Mouse (Mus musculus): ENCODE data around the gene Cdk5. TPM values are rescaled to one million over a fixed set of nuclear protein-coding genes. Genes with fewer than 3 reads are reported as not detected.

The Cdk5 gene
- total and polyA plus RNA-seq, 2 experiments from 2014 or later, result 87.7 to 158 TPM

DNA sequence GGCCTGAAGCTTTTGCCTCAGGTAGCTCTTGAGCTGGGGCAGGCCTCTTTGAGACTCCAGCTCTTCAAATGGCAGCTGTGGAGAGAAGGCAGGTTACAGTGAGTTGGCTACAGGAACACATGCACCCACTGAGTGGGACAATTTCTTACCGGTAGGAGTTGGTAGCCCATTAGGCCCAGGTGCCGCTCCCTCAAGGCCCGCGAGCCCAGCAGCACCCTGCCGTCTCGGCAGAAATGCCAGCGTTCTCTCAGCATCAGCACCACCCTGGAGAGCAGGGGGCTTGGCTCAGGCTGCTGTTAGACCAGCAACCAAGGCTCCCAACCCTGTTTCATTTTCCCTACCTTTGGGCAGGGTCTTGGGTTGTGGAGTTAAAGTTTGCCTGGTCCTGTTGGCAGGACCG lies 17.9 kb upstream of the Cdk5 start:
- 90% methylated on average over 8 of the region's 8 CpGs for WGBS
- Histone ChIP-seq H3K27ac (no peak overlapping the region), H3K27me3 (ENCODE audit: insufficient read depth, low read length) (no peaks in the 10 kb centered on the region), H3K4me1 (ENCODE audit: insufficient read depth, low read length) (peaks cover 10% of the 10 kb centered on the region), H3K9me3 (ENCODE audit: low read length) (no peaks in the 10 kb centered on the region), H3K4me2 (ENCODE audit: low read depth, low read length) (no peak overlapping the region), H3K4me3 (ENCODE audit: low read length) (no peak overlapping the region), H3K9ac (replicated peaks; ENCODE audit: low read length) (no peak overlapping the region), H3K36me3 (ENCODE audit: insufficient read depth, low read length) (peaks cover 32% of the 10 kb centered on the region)
- ATAC-seq (no peak), DNase-seq (ENCODE audit: low spot score) (no peak)
- TF ChIP-seq CTCF (IDR thresholded peaks at IDR 0.05; ENCODE audit: low read depth), result no peak

DNA sequence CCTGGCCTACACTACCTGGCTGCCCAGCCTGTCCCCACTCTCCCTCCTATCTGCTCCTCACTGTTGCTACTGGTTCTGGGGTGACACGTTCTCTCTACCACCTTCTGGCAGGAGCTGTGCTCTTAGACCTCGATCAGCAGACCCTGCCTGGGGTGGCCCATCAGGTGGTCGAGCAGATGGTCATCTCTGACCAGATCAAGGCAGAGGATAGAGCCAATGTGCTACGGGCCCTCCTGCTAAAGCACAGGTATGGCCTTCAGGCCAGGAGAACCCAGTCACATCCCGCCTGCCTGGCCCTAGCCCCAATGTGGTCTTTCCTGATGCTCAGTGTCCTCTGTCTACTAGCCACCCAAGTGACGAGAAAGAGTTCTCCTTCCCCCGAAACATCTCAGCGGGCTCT lies 10.7 kb upstream of the Cdk5 start:
- no peaks in the 10 kb centered on the region for H3K9me3 ChIP-seq (ENCODE audit: low read length)
- H3K4me1 ChIP-seq (ENCODE audit: insufficient read depth, low read length), result no peaks in the 10 kb centered on the region
- no peak overlapping the region for H3K4me3 ChIP-seq (ENCODE audit: low read length)
- H3K4me2 ChIP-seq (ENCODE audit: low read depth, low read length), result no peak overlapping the region
- peaks cover 30% of the 10 kb centered on the region for H3K36me3 ChIP-seq (ENCODE audit: insufficient read depth, low read length)
- TF ChIP-seq CTCF (IDR thresholded peaks at IDR 0.05; ENCODE audit: low read depth), result no peak
- H3K9ac ChIP-seq (replicated peaks; ENCODE audit: low read length), result no peak overlapping the region
- H3K27ac ChIP-seq, result no peak overlapping the region
- DNase-seq (ENCODE audit: low spot score) (no peak), ATAC-seq (no peak)
- H3K27me3 ChIP-seq (ENCODE audit: insufficient read depth, low read length), result no peaks in the 10 kb centered on the region
- WGBS, result 91% methylated on average over 8 of the region's 8 CpGs

DNA sequence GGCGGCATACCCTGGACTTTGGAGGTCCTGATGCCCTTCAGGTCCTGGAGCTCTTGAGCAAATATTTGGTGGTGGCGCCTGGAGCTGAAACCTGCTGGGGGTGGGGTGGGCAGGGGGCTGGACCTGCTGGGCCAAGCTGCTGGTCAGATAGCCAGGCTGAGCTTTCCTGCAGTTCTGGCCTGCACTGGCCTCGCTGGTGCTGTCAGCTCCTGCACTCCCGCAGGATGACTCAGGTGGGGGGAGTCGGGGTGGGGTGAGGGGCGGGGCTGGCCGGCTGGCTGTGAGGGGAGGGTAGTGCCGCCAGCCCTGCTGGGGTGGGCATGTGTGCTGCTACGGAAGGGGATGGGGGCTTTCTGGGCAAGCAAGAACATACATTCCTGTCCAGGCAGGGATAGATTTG lies 5.3 kb upstream of the Cdk5 start:
- peaks cover 5% of the 10 kb centered on the region; the same call in 1 of the 2 replicates for H3K4me1 ChIP-seq (ENCODE audit: insufficient read depth, low read length)
- H3K36me3 ChIP-seq (ENCODE audit: insufficient read depth, low read length), result peaks cover 26% of the 10 kb centered on the region; the same call in 1 of the 2 replicates
- no peaks in the 10 kb centered on the region for H3K27me3 ChIP-seq (ENCODE audit: insufficient read depth, low read length)
- no peak overlapping the region for H3K4me3 ChIP-seq (ENCODE audit: low read length)
- H3K9me3 ChIP-seq (ENCODE audit: low read length), result no peaks in the 10 kb centered on the region
- no peak for TF ChIP-seq CTCF (IDR thresholded peaks at IDR 0.05; ENCODE audit: low read depth)
- WGBS, result 22% methylated on average over 9 of the region's 9 CpGs
- no peak overlapping the region for H3K27ac ChIP-seq
- ATAC-seq (no peak), DNase-seq (ENCODE audit: low spot score) (no peak)
- H3K4me2 ChIP-seq (ENCODE audit: low read depth, low read length), result peak overlapping the region; percentile 31
- no peak overlapping the region for H3K9ac ChIP-seq (replicated peaks; ENCODE audit: low read length)

DNA sequence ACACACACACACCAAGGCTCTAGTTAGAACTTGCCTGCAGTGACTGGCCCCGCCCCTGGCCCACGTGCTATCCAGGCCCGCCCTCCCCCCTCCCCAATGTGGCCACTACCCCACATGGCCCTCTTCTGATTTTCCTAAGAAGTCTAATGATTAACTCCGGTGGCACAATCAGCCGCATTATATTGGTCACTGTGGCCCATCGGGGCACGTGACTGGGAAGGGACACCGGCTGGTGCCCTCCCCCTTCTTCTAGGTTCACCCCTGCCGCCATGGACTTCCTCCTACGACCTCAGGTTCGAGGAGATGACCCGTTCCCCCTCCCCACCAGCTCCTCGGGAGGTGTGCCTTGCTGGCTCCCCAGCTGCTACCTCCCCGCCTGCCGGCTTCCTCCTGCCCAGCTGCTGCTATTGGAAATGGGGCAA lies 4.7 kb upstream of the Cdk5 start:
- ATAC-seq, result no peak
- peak overlapping the region; percentile 31 for H3K4me2 ChIP-seq (ENCODE audit: low read depth, low read length)
- H3K4me3 ChIP-seq (ENCODE audit: low read length), result no peak overlapping the region
- WGBS, result 12% methylated on average over 15 of the region's 15 CpGs
- DNase-seq (ENCODE audit: low spot score), result no peak
- no peak for TF ChIP-seq CTCF (IDR thresholded peaks at IDR 0.05; ENCODE audit: low read depth)
- H3K9ac ChIP-seq (replicated peaks; ENCODE audit: low read length), result no peak overlapping the region
- no peak overlapping the region for H3K27ac ChIP-seq
- no peaks in the 10 kb centered on the region for H3K9me3 ChIP-seq (ENCODE audit: low read length)
- peaks cover 23% of the 10 kb centered on the region; the same call in 1 of the 2 replicates for H3K36me3 ChIP-seq (ENCODE audit: insufficient read depth, low read length)
- H3K4me1 ChIP-seq (ENCODE audit: insufficient read depth, low read length), result peaks cover 5% of the 10 kb centered on the region; the same call in 1 of the 2 replicates
- no peaks in the 10 kb centered on the region for H3K27me3 ChIP-seq (ENCODE audit: insufficient read depth, low read length)

DNA sequence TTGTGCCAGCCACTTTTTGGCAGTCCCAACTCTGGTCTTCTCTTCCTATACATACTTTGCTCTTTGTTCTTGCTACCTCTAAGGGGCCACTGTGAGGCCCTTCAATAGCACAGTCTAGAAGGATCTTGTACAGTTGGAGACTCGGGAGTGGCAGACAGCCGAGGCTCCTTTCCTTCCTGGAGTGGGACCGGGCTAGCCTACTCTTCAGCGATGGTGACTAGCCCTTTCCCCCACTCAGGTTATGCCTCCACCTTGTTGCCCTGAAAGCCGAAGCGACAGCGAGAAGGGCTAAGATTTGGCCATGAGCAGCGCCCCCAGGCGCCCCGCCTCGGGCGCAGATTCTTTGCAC lies 3.9 kb upstream of the Cdk5 start:
- no peak overlapping the region for H3K9ac ChIP-seq (replicated peaks; ENCODE audit: low read length)
- no peak for DNase-seq (ENCODE audit: low spot score)
- peaks cover 12% of the 10 kb centered on the region for H3K4me1 ChIP-seq (ENCODE audit: insufficient read depth, low read length)
- H3K4me2 ChIP-seq (ENCODE audit: low read depth, low read length), result peak overlapping the region; percentile 87; the same call in 1 of the 2 replicates
- 22% methylated on average over 12 of the region's 12 CpGs for WGBS
- no peak for ATAC-seq
- no peak overlapping the region for H3K4me3 ChIP-seq (ENCODE audit: low read length)
- H3K27me3 ChIP-seq (ENCODE audit: insufficient read depth, low read length), result no peaks in the 10 kb centered on the region
- H3K27ac ChIP-seq, result no peak overlapping the region; the same call in 1 of the 2 replicates
- H3K36me3 ChIP-seq (ENCODE audit: insufficient read depth, low read length), result peaks cover 16% of the 10 kb centered on the region; the same call in 1 of the 2 replicates
- no peak for TF ChIP-seq CTCF (IDR thresholded peaks at IDR 0.05; ENCODE audit: low read depth)
- H3K9me3 ChIP-seq (ENCODE audit: low read length), result no peaks in the 10 kb centered on the region

DNA sequence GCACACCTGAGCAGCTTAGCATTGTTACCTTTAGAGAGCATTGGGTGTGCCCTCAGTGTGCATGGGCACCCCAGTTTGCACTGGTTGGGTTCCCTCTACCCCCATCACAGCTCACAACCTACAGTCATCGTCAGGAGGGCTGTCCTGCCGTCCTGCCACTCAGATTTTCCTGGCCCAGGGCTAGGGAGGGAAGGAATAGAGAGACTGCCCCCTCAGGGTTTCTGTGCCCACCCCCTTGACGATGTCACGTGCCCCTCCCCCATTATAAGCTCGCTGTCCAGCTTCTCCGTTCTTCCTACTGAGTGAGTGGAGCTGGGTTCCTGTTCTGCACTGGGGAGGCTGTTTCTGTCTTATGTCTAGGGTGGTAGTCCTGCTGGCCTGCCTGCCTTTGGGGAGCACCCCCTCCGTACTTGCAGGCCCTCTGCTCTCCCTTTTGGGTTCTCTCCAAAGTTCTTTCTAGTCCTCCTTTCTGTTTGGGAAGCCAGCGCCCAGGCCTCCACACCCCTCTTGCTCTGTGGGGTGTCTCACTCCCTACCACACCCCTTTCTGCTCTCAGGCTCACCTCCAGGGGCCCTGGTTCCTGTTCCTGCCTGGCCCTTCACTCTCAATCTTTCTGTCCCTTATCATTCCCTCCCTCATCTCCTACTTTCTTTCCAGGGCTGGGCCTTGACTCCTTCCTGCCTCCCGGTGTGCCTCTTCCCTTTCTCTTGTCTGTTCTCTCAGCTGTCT lies 3.4 kb upstream of the Cdk5 start:
- Histone ChIP-seq H3K27me3 (ENCODE audit: insufficient read depth, low read length) (no peaks in the 10 kb centered on the region), H3K4me2 (ENCODE audit: low read depth, low read length) (peak overlapping the region; percentile 87), H3K36me3 (ENCODE audit: insufficient read depth, low read length) (peaks cover 10% of the 10 kb centered on the region; the same call in 1 of the 2 replicates), H3K4me1 (ENCODE audit: insufficient read depth, low read length) (peaks cover 12% of the 10 kb centered on the region), H3K4me3 (ENCODE audit: low read length) (peak overlapping the region; percentile 68; the same call in 1 of the 2 replicates), H3K9ac (replicated peaks; ENCODE audit: low read length) (no peak overlapping the region), H3K9me3 (ENCODE audit: low read length) (no peaks in the 10 kb centered on the region), H3K27ac (no peak overlapping the region)
- 15% methylated on average over 9 of the region's 9 CpGs for WGBS
- no peak for DNase-seq (ENCODE audit: low spot score)
- no peak for ATAC-seq
- no peak for TF ChIP-seq CTCF (IDR thresholded peaks at IDR 0.05; ENCODE audit: low read depth)

DNA sequence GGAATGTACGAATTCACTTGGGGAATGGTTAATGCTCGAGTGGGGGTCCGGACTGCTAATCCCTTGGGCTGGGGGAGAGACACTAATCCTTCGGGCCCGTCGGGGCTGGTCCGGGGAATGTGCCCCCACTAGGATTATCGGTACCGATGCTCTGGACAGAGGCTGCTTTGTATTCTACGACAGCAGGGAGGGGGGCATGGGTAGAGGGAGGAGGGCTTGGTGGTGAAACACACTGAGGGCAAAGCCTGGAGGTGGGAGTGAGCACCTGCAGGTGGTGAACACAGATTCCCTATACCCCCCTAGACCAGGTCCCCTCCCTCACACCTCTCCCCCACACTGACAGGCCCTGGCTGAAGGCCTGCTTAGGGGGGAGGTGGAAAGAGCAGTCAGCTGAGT lies 2.7 kb upstream of the Cdk5 start:
- Histone ChIP-seq H3K9me3 (ENCODE audit: low read length) (no peaks in the 10 kb centered on the region), H3K9ac (replicated peaks; ENCODE audit: low read length) (peak overlapping the region; percentile 73), H3K27me3 (ENCODE audit: insufficient read depth, low read length) (no peaks in the 10 kb centered on the region), H3K27ac (no peak overlapping the region), H3K4me2 (ENCODE audit: low read depth, low read length) (peak overlapping the region; percentile 87), H3K4me3 (ENCODE audit: low read length) (peak overlapping the region; percentile 68), H3K36me3 (ENCODE audit: insufficient read depth, low read length) (peaks cover 11% of the 10 kb centered on the region; the same call in 1 of the 2 replicates), H3K4me1 (ENCODE audit: insufficient read depth, low read length) (peaks cover 12% of the 10 kb centered on the region)
- no peak for DNase-seq (ENCODE audit: low spot score)
- no peak for ATAC-seq
- WGBS, result 4% methylated on average over 10 of the region's 10 CpGs
- no peak for TF ChIP-seq CTCF (IDR thresholded peaks at IDR 0.05; ENCODE audit: low read depth)
